In genomic region chr13:98607885-98608477, GRCm38 (mm10) we compare ENCODE assay signal across 23 mouse cellular contexts. TPM values are rescaled to one million over a fixed set of nuclear protein-coding genes. Genes with fewer than 3 reads are reported as not detected.
A peak's percentile ranks its signal among the peaks of the same experiment; 100 is the strongest.
DNase-seq lines count a peak whose midpoint lies in the region; ATAC-seq and TF ChIP-seq lines count a peak whose summit lies in the region.
"Had no signal": no experiment of that assay in that cellular context is flagged by ENCODE, and none has a peak within 500 bp of the region (broad histone marks: within the 10 kb centered on the region; RNA-seq: fewer than 3 reads in every experiment).

No protein-coding gene starts in this region.

- H3K27me3 ChIP-seq in kidney, embryonic 15.5 days: no peaks in the 10 kb centered on the region
- H3K27me3 ChIP-seq in lung, embryonic 14.5 days (ENCODE audit: insufficient read depth, low read length): no peaks in the 10 kb centered on the region
- H3K27me3 ChIP-seq: heart, embryonic 12.5 days; hindbrain, embryonic 12.5 days had no signal

- WGBS in kidney, embryonic 15.5 days: 16% methylated on average over 9 of the region's 9 CpGs
- 61% methylated on average over 9 of the region's 9 CpGs for WGBS in lung, embryonic 14.5 days

- peaks cover 14% of the 10 kb centered on the region for H3K4me1 ChIP-seq in kidney, embryonic 15.5 days
- no peaks in the 10 kb centered on the region for H3K4me1 ChIP-seq in lung, embryonic 14.5 days (ENCODE audit: insufficient read depth)
- H3K4me1 ChIP-seq: forebrain, embryonic 10.5 days; heart, embryonic 12.5 days; hindbrain, embryonic 12.5 days; midbrain, embryonic 10.5 days had no signal

- peaks cover 2% of the 10 kb centered on the region for H3K9me3 ChIP-seq in kidney, embryonic 15.5 days (replicated peaks)
- peaks cover 4% of the 10 kb centered on the region for H3K9me3 ChIP-seq in lung, embryonic 14.5 days (ENCODE audit: low read depth, low read length)

- H3K27ac ChIP-seq in kidney, embryonic 15.5 days: peak overlapping the region; percentile 42
- H3K27ac ChIP-seq in lung, embryonic 14.5 days (ENCODE audit: low read depth): no peak overlapping the region
- H3K27ac ChIP-seq: forebrain, embryonic 10.5 days; gastrocnemius, adult 2 months; hindbrain, embryonic 12.5 days; liver, embryonic 14.5 days; macrophage; midbrain, embryonic 10.5 days had no signal

- no peak overlapping the region for H3K9ac ChIP-seq in kidney, embryonic 15.5 days
- H3K9ac ChIP-seq in lung, embryonic 14.5 days: no peak overlapping the region
- H3K9ac ChIP-seq: heart, embryonic 12.5 days; hindbrain, embryonic 12.5 days; liver, embryonic 14.5 days had no signal

- DNase-seq in cerebellum, postnatal 10 days: peak; percentile 63 to 74
- DNase-seq in cerebellum, adult 18-20 months: no peak
- DNase-seq in kidney, postnatal 10 days: no peak
- no peak for DNase-seq in lung, embryonic 14.5 days
- DNase-seq in lung, postnatal 10 days: no peak
- peak; percentile 14 for DNase-seq in skeletal muscle tissue, adult 2 months (ENCODE audit: low read depth, low spot score)
- DNase-seq in thymus, adult 18-20 months: no peak
- DNase-seq: adrenal gland, postnatal 14 days; cerebellum, adult 11 months; gastrocnemius, adult 2 months; heart, adult 11 months; heart, postnatal 14 days; right cerebral cortex, postnatal 25 days; thymus, postnatal 14 days had no signal

- no peak overlapping the region for H3K4me2 ChIP-seq in kidney, embryonic 15.5 days
- no peak overlapping the region for H3K4me2 ChIP-seq in lung, embryonic 14.5 days
- H3K4me2 ChIP-seq: heart, embryonic 12.5 days; hindbrain, embryonic 12.5 days had no signal

- H3K4me3 ChIP-seq in kidney, embryonic 15.5 days (replicated peaks): no peak overlapping the region
- no peak overlapping the region for H3K4me3 ChIP-seq in lung, embryonic 14.5 days (ENCODE audit: low read depth, low read length)
- H3K4me3 ChIP-seq: forebrain, embryonic 10.5 days; gastrocnemius, adult 2 months; heart, embryonic 12.5 days; hindbrain, embryonic 12.5 days; midbrain, embryonic 10.5 days had no signal

- H3K36me3 ChIP-seq in kidney, embryonic 15.5 days: peaks cover 2% of the 10 kb centered on the region; the same call in 1 of the 2 replicates
- no peaks in the 10 kb centered on the region for H3K36me3 ChIP-seq in lung, embryonic 14.5 days (ENCODE audit: insufficient read depth)
- H3K36me3 ChIP-seq: forebrain, embryonic 10.5 days; heart, embryonic 12.5 days; hindbrain, embryonic 12.5 days; midbrain, embryonic 10.5 days had no signal

- ATAC-seq in kidney, embryonic 15.5 days (replicated peaks; ENCODE audit: low FRiP score): peak; percentile 85
- no peak for ATAC-seq in lung, embryonic 14.5 days (ENCODE audit: insufficient read depth)

- 0 out of 2 replicates have a peak, but pooled peaks have one; percentile 10 for TF ChIP-seq CTCF in lung, embryonic 14.5 days (IDR thresholded peaks at IDR 0.05; ENCODE audit: low read depth)

RNA-seq across cellular contexts. Expression of gene Tmem174, which starts 29.2 kb away (rescaled TPM):
- polyA plus RNA-seq in kidney, embryonic 15.5 days (2015; fragmentation: Nextera tagmentation; extraction: Ambion mirVana): 21.1 and 22.4 TPM in 2 replicates
- 0.08 TPM in 1 of 2 replicates, not detected in the other for polyA plus RNA-seq in lung, embryonic 14.5 days (2014; fragmentation: Nextera tagmentation; extraction: Ambion mirVana)
- polyA plus RNA-seq: forebrain, embryonic 10.5 days; heart, embryonic 12.5 days; hindbrain, embryonic 12.5 days; limb, embryonic 14.5 days; liver, embryonic 14.5 days; macrophage; midbrain, postnatal 0 days had no signal

Comparison
In these comparisons a context has a peak if more than half of its experiments do, and no peak if none do; other contexts are left out.
1. DNase-seq: peak in cerebellum, postnatal 10 days (2 of 2) and skeletal muscle tissue, adult 2 months (single experiment); none in cerebellum, adult 18-20 months (0 of 2), kidney, postnatal 10 days (single experiment), lung, embryonic 14.5 days (single experiment), lung, postnatal 10 days (single experiment) and thymus, adult 18-20 months (0 of 2).
2. RNA of gene Tmem174, which starts 29.2 kb away (polyA plus RNA-seq): 21.1 to 22.4 TPM in kidney, embryonic 15.5 days; 0.08 TPM in lung, embryonic 14.5 days; every median in the first group is over 10 times any median in the second.